Mouse (Mus musculus): ENCODE measurements around the gene Smad1.

The Smad1 gene

GRCm38 (mm10) chr8:79382857-79383262 lies 16.5 kb downstream of the Smad1 start:
- DNase-seq (ENCODE audit: low spot score): no peak

- no peak for DNase-seq (ENCODE audit: low spot score)
Observed at GRCm38 (mm10) chr8:79381771-79382170, 17.5 kb downstream of the Smad1 start.

DNA sequence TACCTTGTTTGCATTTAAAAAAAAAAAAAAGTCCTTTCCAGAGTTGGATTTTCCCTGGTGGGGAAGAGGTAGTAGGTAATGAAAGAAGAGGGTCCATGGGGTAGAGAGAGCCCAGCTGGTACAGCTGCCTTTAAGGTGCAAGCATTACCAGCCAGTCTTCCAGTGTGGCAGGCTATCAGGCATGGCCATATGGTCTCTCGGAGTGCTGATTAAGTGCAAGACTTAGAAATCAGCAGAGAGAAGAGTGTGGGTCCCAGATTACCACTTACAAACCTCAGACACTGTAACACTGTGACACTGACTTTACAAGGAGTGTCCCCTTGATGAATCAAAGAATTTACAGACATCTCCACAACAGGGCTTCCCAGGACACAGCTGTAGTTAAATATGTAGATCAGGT lies 18.9 kb downstream of the Smad1 start:
- DNase-seq (ENCODE audit: low spot score): no peak

- DNase-seq (ENCODE audit: low spot score): no peak
Observed at GRCm38 (mm10) chr8:79379971-79380370, 19.3 kb downstream of the Smad1 start.

GRCm38 (mm10) chr8:79376648-79377047 lies 22.7 kb downstream of the Smad1 start:
- DNase-seq (ENCODE audit: low spot score): no peak

GRCm38 (mm10) chr8:79375775-79376123 lies 23.6 kb downstream of the Smad1 start:
- DNase-seq (ENCODE audit: low spot score): no peak

GRCm38 (mm10) chr8:79375074-79375774 lies 24.1 kb downstream of the Smad1 start:
- no peak for DNase-seq (ENCODE audit: low spot score)

DNA sequence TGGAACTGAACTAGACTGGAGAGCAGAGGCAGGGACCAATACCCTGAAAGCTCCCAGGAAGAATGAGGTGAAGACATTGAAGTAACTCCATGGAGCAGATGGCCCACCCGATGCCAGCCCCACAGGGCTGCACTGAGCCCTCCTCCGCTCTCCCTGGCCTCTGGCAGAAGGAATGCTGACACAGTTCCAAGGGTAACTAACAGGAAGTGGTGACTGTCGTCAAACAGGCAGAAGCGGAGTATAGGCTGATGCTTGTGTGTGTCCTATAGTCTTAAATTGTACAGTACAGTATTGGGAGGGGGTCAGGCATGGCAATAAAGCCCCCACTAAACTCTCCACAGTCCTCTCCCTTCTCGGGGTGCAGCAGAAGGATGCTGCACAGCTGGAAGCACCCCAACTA lies 24.9 kb downstream of the Smad1 start:
- no peak for DNase-seq (ENCODE audit: low spot score)

DNA sequence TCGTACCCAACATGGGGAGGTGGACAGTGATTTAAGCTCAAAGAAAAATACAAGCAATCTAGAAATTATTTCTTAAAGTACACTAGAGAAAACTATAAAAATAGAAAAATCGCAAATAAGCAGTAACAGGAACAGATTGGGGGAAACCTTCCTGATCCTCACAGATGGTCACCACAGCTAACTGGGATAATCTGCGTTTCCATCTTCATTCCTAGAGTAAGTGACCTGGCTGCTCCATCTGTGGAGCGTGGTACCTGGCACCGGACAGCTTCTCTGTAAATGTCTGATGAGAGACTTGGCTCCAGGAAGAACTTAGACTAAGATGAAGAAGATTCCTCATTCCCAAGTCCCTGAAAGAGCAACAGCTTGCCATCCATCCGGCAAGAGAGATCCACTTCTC lies 25.8 kb downstream of the Smad1 start:
- no peak for DNase-seq (ENCODE audit: low spot score)

GRCm38 (mm10) chr8:79372960-79373359 lies 26.4 kb downstream of the Smad1 start:
- no peak for DNase-seq (ENCODE audit: low spot score)

DNA sequence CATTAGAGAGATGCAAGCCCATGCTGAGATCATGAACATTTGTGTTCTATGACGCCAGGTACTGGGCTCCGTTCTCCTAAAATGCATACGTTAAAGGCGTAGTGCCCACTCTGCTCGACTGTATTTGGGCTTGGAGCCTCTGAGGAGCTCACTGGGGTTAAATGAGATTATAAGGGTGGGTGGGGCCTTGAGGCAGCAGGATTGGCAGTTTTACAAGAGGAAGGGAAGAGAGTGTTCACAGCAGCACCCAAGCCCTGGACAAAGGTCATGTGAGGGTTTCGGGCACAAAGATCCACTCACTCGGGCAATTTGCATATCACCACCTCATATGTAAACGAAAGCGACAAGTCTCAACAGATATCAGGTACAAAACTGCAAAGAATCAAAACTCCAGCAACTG lies 26.8 kb downstream of the Smad1 start:
- no peak for DNase-seq (ENCODE audit: low spot score)

- no peak for DNase-seq (ENCODE audit: low spot score)
Observed at GRCm38 (mm10) chr8:79372084-79372483, 27.2 kb downstream of the Smad1 start.

DNA sequence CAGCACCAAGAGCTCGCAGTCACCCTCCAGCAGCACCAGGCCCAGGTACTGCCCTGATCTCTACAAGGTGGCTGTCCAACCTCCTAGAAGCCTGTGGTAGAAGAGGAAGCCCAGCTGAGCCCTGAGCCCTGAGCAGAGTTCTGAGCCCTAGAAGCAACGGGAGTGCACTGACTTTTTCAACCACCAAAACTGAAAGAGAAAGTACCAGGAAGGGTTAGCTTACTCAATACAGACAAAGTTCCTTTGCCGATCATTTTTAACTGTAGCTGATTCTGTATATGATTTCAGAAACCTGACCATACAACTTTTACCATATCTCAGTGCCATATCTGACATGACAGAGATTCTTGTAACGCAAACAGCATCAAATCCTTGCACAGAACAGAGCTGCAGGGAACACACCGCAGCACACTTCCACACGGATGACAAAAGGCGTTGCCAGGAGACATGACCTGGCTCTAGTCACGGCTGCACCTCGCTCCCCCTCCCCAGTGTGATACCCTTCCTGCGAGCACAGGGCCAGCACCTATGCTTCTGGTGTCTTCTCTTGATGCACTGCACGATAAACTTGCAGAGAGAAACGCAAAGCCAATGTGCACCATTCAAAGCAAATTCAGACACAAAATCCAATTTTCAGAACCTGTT lies 28.6 kb downstream of the Smad1 start:
- no peak for DNase-seq (ENCODE audit: low spot score)

DNA sequence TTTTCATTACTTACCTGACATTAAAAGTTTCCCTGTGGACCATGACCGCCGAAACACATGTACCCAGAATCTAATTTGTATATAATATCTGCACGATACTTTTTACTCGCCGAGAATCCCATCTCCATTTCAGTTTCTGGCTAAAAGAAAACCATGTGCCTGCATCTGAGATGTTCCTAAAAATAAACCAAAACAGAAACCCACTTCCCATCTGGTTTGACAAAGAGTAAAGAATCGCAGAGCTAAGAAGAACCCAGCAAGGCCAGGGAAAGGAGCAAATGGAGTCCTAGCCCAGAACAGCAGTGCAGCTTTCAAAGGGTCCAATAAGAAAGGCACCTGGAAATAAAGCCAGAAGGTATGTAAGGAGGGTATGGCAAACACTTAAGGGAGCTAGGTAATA lies 30.2 kb downstream of the Smad1 start:
- no peak for DNase-seq (ENCODE audit: low spot score)

- no peak for DNase-seq (ENCODE audit: low spot score)
Observed at GRCm38 (mm10) chr8:79367959-79368358, 31.4 kb downstream of the Smad1 start.

DNA sequence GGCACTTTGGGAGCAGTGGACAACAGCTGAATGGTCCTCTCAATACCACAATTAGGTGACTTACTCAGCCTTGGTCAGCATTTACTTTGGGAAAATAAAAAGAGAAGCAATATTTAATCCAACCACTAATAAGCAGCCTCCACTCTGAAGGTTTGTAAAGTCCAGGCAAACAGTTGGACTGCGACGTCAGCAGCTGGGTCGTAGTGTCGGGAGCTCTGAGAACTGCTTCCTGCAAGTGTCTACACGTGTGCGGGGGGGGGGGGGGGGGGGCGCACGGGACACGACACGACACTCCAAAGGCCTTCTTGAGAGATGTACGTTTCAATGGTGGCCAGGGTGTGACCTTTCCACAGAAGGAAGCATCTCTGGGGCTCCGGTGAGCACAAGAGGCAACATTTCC lies 32.0 kb downstream of the Smad1 start:
- DNase-seq (ENCODE audit: low spot score): no peak

DNA sequence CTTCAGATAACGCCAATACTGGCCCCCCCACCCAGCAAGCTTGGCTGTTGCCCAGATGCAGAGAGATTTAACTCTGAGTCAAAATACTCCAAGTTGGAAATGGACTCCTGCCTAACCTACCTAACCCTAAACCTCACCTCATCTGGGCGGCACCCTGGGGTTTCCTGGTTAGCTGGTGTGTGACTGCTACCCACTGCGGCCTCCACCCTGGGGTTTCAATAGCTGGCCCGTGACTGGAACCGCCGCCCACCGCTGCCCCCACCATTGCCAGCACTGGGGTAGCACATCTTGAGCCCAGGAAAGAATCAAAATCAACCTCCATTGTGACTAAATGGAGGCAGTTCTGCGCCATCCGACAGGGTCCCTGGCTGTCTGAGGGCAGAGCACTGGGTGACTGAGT lies 33.1 kb downstream of the Smad1 start:
- no peak for DNase-seq (ENCODE audit: low spot score)

- no peak for DNase-seq (ENCODE audit: low spot score)
Observed at GRCm38 (mm10) chr8:79365707-79366106, 33.6 kb downstream of the Smad1 start.

- DNase-seq (ENCODE audit: low spot score): no peak
Observed at GRCm38 (mm10) chr8:79364806-79365205, 34.5 kb downstream of the Smad1 start.

- no peak for DNase-seq (ENCODE audit: low spot score)
Observed at GRCm38 (mm10) chr8:79362430-79362829, 36.9 kb downstream of the Smad1 start.

DNA sequence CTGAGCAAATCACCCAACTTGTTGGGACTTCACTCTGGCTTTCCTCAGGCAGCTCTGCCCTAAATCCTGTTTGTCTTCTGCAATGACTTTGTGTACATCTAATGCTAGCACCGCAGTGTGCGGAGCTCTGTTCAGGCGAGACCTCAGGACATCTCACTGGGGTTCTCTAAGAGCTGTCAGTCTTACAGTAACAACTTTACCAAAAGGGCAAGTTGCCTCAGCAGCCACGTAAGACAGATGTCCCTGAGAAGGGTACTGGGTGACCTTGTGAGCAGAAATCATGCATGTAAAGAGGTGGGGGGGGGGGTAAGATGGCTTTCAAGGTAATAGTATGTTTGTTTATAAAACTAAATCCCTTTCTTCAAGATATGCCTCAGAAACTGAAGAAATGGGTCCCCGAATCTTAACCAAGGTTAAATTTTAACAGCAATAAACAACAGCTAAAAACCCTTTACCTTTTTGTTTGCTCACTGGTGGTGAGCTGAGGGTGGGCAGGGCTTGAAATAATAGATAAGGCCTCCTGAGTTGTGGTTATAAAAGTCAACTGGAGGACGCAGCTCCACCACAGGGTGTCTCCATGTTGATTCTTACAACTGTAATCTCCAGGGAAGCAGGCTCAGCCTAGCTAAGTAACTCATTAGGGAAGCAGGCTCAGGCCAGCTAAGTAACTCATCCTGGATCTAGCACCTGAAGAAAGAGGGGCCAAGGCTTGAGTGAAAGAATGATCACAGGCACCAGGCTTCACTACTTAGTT lies 38.4 kb downstream of the Smad1 start:
- no peak for DNase-seq (ENCODE audit: low spot score)

GRCm38 (mm10) chr8:79360302-79360701 lies 39.0 kb downstream of the Smad1 start:
- DNase-seq (ENCODE audit: low spot score): no peak

DNA sequence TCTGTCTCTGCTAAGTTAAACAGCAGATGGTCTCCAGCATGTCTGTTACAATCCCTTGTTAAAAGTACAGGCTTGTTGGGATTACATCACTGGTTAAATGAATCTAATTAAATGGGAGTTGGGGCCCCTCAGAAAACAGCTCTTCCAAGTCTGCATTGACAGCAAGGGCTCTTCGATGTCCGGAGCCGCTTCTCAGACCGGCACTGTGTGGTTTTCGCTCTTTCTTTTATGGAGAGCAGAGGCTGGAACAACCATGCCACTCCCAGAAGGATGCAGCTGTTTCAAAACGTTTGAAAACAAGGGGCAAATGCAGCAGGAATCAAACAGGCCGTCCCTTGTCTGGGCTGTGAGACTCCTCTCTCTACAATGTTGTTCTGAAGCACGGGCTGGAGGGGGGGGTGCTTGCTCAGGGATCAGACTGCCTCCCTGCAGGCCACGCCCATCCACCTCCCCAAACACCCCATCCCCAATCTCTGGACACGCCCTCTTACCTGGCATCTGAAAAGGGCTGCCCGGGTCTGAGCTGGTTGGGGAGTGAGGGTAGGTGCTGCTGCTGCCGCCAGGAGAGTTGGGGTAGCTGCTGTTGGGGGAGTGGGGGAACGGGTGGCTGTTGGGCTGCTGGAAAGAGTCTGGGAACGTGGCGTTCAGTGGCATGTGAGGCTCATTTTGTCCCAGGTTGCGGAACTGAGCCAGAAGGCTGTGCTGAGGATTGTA lies 43.4 kb downstream of the Smad1 start:
- no peak for DNase-seq (ENCODE audit: low spot score)
